Mouse (Mus musculus): Measurements from ENCODE around the gene Cend1. TPM values are rescaled to one million over a fixed set of nuclear protein-coding genes. Genes with fewer than 3 reads are reported as not detected.
"Not testable (repeated sequence)": the region's sequence is repeated elsewhere in the genome, so short reads cannot be mapped to it uniquely, and the experiment has no call there.

Cend1 gene
- polyA plus RNA-seq, 1 experiment from 2014 or later = 8.8 TPM

GRCm38 (mm10) chr7:141447110-141447991 lies 18.1 kb upstream of the Cend1 start, which contains the start of gene Rplp2:
TSS of gene Rplp2 (plus strand) at chr7:141447370.
- DNase-seq (ENCODE audit: low spot score) = peak; percentile 91
- peaks cover 43% of the 10 kb centered on the region for H3K36me3 ChIP-seq
- WGBS = under 1% methylated on average over 63 of the region's 63 CpGs
- H3K27ac ChIP-seq = peak within 1 kb of the TSS; percentile 96
- no peaks in the 10 kb centered on the region for H3K27me3 ChIP-seq (ENCODE audit: low read depth, poor library complexity, severe bottlenecking)
- peak within 1 kb of the TSS; percentile 89 for H3K4me3 ChIP-seq
- H3K4me1 ChIP-seq = peaks cover 34% of the 10 kb centered on the region
- H3K9me3 ChIP-seq (replicated peaks) = no peaks in the 10 kb centered on the region

- H3K4me3 ChIP-seq = peak overlapping the region; percentile 89
- H3K36me3 ChIP-seq = peaks cover 43% of the 10 kb centered on the region
- WGBS = 90% methylated on average over 3 of the region's 3 CpGs
- H3K27ac ChIP-seq = peak overlapping the region; percentile 96; the same call in 1 of the 2 replicates
- H3K4me1 ChIP-seq = peaks cover 44% of the 10 kb centered on the region
- not testable (repeated sequence) for DNase-seq (ENCODE audit: low spot score); H3K27me3 ChIP-seq (ENCODE audit: low read depth, poor library complexity, severe bottlenecking); H3K9me3 ChIP-seq (replicated peaks)
These were observed 17.1 kb upstream of the Cend1 start for GRCm38 (mm10) chr7:141446374-141446773.

GRCm38 (mm10) chr7:141443828-141444237 lies 14.5 kb upstream of the Cend1 start, which contains the start of gene Pidd1:
TSS of gene Pidd1 (minus strand) at chr7:141444025.
- Histone ChIP-seq H3K27me3 (ENCODE audit: low read depth, poor library complexity, severe bottlenecking) (no peaks in the 10 kb centered on the region), H3K9me3 (replicated peaks) (no peaks in the 10 kb centered on the region), H3K4me1 (peaks cover 52% of the 10 kb centered on the region), H3K36me3 (peaks cover 43% of the 10 kb centered on the region), H3K4me3 (peak within 1 kb of the TSS; percentile 57), H3K27ac (peak within 1 kb of the TSS; percentile 91)
- peak; percentile 83 for DNase-seq (ENCODE audit: low spot score)
- under 1% methylated on average over 25 of the region's 25 CpGs for whole genome bisulfite sequencing

- H3K27ac ChIP-seq = peak overlapping the region; percentile 91
- no peaks in the 10 kb centered on the region for H3K27me3 ChIP-seq (ENCODE audit: low read depth, poor library complexity, severe bottlenecking)
- H3K9me3 ChIP-seq (replicated peaks) = no peaks in the 10 kb centered on the region
- H3K36me3 ChIP-seq = peaks cover 43% of the 10 kb centered on the region
- 31% methylated on average over 12 of the region's 12 CpGs for WGBS
- peaks cover 46% of the 10 kb centered on the region for H3K4me1 ChIP-seq
- peak; percentile 65 for DNase-seq (ENCODE audit: low spot score)
- peak overlapping the region; percentile 57 for H3K4me3 ChIP-seq
These were observed 14.0 kb upstream of the Cend1 start for GRCm38 (mm10) chr7:141443081-141443821.

- WGBS = 95% methylated on average over 13 of the region's 13 CpGs
- H3K36me3 ChIP-seq = peaks cover 52% of the 10 kb centered on the region
These were observed 12.9 kb upstream of the Cend1 start for GRCm38 (mm10) chr7:141442199-141442598.

GRCm38 (mm10) chr7:141441460-141441859 lies 12.2 kb upstream of the Cend1 start:
- Histone ChIP-seq H3K27ac (no peak overlapping the region; the same call in 1 of the 2 replicates), H3K4me1 (peaks cover 58% of the 10 kb centered on the region), H3K4me3 (0 out of 2 replicates have a peak overlapping the region, but pooled peaks have one; percentile 4), H3K9me3 (replicated peaks) (no peaks in the 10 kb centered on the region), H3K27me3 (ENCODE audit: low read depth, poor library complexity, severe bottlenecking) (no peaks in the 10 kb centered on the region), H3K36me3 (peaks cover 52% of the 10 kb centered on the region)
- 93% methylated on average over 9 of the region's 9 CpGs for WGBS
- no peak for DNase-seq (ENCODE audit: low spot score)

More at GRCm38 (mm10) chr7:141442199-141442598, 12.9 kb upstream of the Cend1 start:
- Histone ChIP-seq H3K4me1 (peaks cover 50% of the 10 kb centered on the region), H3K27me3 (ENCODE audit: low read depth, poor library complexity, severe bottlenecking) (no peaks in the 10 kb centered on the region), H3K27ac (peak overlapping the region; percentile 91), H3K9me3 (replicated peaks) (no peaks in the 10 kb centered on the region), H3K4me3 (peak overlapping the region; percentile 57)
- DNase-seq (ENCODE audit: low spot score) = no peak

GRCm38 (mm10) chr7:141440613-141441012 lies 11.3 kb upstream of the Cend1 start:
- Histone ChIP-seq H3K27ac (no peak overlapping the region), H3K36me3 (peaks cover 52% of the 10 kb centered on the region), H3K4me3 (0 out of 2 replicates have a peak overlapping the region, but pooled peaks have one; percentile 8), H3K27me3 (ENCODE audit: low read depth, poor library complexity, severe bottlenecking) (no peaks in the 10 kb centered on the region), H3K9me3 (replicated peaks) (no peaks in the 10 kb centered on the region), H3K4me1 (peaks cover 66% of the 10 kb centered on the region)
- WGBS = 40% methylated on average over 6 of the region's 6 CpGs
- no peak for DNase-seq (ENCODE audit: low spot score)

GRCm38 (mm10) chr7:141439811-141440210 lies 10.5 kb upstream of the Cend1 start:
- H3K36me3 ChIP-seq = peaks cover 52% of the 10 kb centered on the region
- WGBS = 97% methylated on average over 11 of the region's 11 CpGs
- H3K4me1 ChIP-seq = peaks cover 74% of the 10 kb centered on the region
- H3K9me3 ChIP-seq (replicated peaks) = no peaks in the 10 kb centered on the region
- DNase-seq (ENCODE audit: low spot score) = no peak
- H3K27ac ChIP-seq = no peak overlapping the region
- H3K27me3 ChIP-seq (ENCODE audit: low read depth, poor library complexity, severe bottlenecking) = no peaks in the 10 kb centered on the region
- H3K4me3 ChIP-seq = no peak overlapping the region

GRCm38 (mm10) chr7:141439140-141439679 lies 9.9 kb upstream of the Cend1 start:
- no peaks in the 10 kb centered on the region for H3K27me3 ChIP-seq (ENCODE audit: low read depth, poor library complexity, severe bottlenecking)
- H3K9me3 ChIP-seq (replicated peaks) = no peaks in the 10 kb centered on the region
- H3K4me1 ChIP-seq = peaks cover 78% of the 10 kb centered on the region
- 96% methylated on average over 10 of the region's 10 CpGs for WGBS
- H3K4me3 ChIP-seq = no peak overlapping the region
- no peak for DNase-seq (ENCODE audit: low spot score)
- peaks cover 52% of the 10 kb centered on the region for H3K36me3 ChIP-seq
- H3K27ac ChIP-seq = no peak overlapping the region

- Histone ChIP-seq H3K9me3 (replicated peaks) (no peaks in the 10 kb centered on the region), H3K27ac (no peak overlapping the region), H3K27me3 (ENCODE audit: low read depth, poor library complexity, severe bottlenecking) (no peaks in the 10 kb centered on the region), H3K4me3 (no peak overlapping the region), H3K36me3 (peaks cover 59% of the 10 kb centered on the region), H3K4me1 (peaks cover 79% of the 10 kb centered on the region)
- 95% methylated on average over 12 of the region's 12 CpGs for WGBS
- DNase-seq (ENCODE audit: low spot score) = no peak
These were observed 9.1 kb upstream of the Cend1 start for GRCm38 (mm10) chr7:141438201-141438968.

- 6% methylated on average over 53 of the region's 53 CpGs for WGBS
- Histone ChIP-seq H3K27me3 (ENCODE audit: low read depth, poor library complexity, severe bottlenecking) (no peaks in the 10 kb centered on the region), H3K27ac (peak within 1 kb of the TSS; percentile 89), H3K36me3 (peaks cover 68% of the 10 kb centered on the region), H3K4me3 (peak within 1 kb of the TSS; percentile 73), H3K9me3 (replicated peaks) (no peaks in the 10 kb centered on the region), H3K4me1 (peaks cover 79% of the 10 kb centered on the region)
- peak; percentile 90 for DNase-seq (ENCODE audit: low spot score)
These were observed 8.2 kb upstream of the Cend1 start, which contains the start of gene Slc25a22 for GRCm38 (mm10) chr7:141437178-141438120. TSS of gene Slc25a22 (minus strand) at chr7:141437892.

All from limb, embryonic 10.5 days (tissue).